Mouse (Mus musculus) forebrain, embryonic 16.5 days (tissue): ENCODE results near the gene Fmod. TPM values are rescaled to one million over a fixed set of nuclear protein-coding genes. Genes with fewer than 3 reads are reported as not detected.
A peak's percentile ranks its signal among the peaks of the same experiment; 100 is the strongest.

Experiments used
- ATAC-seq: fragments of 200-750 bp; cut with Nextera tagmentation; 2 replicates; pipeline ENCODE4 v1.8.0; 2017; ENCODE audit warnings: mild to moderate bottlenecking, moderate library complexity
- H3K27ac ChIP-seq: fragments of 300-500 bp; sonication (generic); 2 replicates; pipeline ENCODE4 v1.5.1; 2014; ENCODE audit warnings: low read length, control low read depth
- H3K27me3 ChIP-seq: fragments of 300-500 bp; sonication (generic); replicated peaks from 2 replicates; pipeline ENCODE4 v1.6.1; 2014; ENCODE audit warnings: low read length; ENCODE audit not compliant: control insufficient read depth, insufficient read depth
- H3K36me3 ChIP-seq: fragments of 300-500 bp; sonication (generic); 2 replicates; pipeline ENCODE4 v1.6.1; 2014; ENCODE audit not compliant: control insufficient read depth, insufficient read depth
- H3K4me1 ChIP-seq: fragments of 300-500 bp; sonication (generic); replicated peaks from 2 replicates; pipeline ENCODE4 v1.6.1; 2014; ENCODE audit warnings: low read length; ENCODE audit not compliant: control insufficient read depth, insufficient read depth
- H3K4me2 ChIP-seq: fragments of 300-500 bp; sonication (generic); 2 replicates; pipeline ENCODE4 v1.6.1; 2014; ENCODE audit warnings: mild to moderate bottlenecking, low read length, control low read depth
- H3K4me3 ChIP-seq: fragments of 300-500 bp; sonication (generic); replicated peaks from 2 replicates; pipeline ENCODE4 v1.5.1; 2014; ENCODE audit warnings: mild to moderate bottlenecking, low read length, control low read depth
- H3K9ac ChIP-seq: fragments of 300-500 bp; sonication (generic); replicated peaks from 2 replicates; pipeline ENCODE4 v1.6.1; 2014; ENCODE audit warnings: low read depth, low read length, control low read depth
- H3K9me3 ChIP-seq: fragments of 300-500 bp; sonication (generic); 2 replicates; pipeline ENCODE4 v1.6.1; 2016; ENCODE audit warnings: low read length; ENCODE audit not compliant: control insufficient read depth
- WGBS: fragments of 180-500 bp; shearing (Covaris S2); extraction: QIAGEN DNeasy Blood & Tissue Kit; methylation state at CpG from one replicate; pipeline ENCODE4 v1.1.7; 2014; 5-methylcytosine and 5-hydroxymethylcytosine counted together
- polyA plus RNA-seq: library from polyadenylated mRNA; unstranded; fragments of >200 nt; fragmentation: Nextera tagmentation; extraction: Ambion mirVana; gene quantifications from 2 replicates; pipeline ENCODE4 v1.2.1, GENCODE M21; 2015

Fmod gene
- polyA plus RNA-seq, 1 experiment from 2014 or later: 7.8 TPM

GRCm38 (mm10) chr1:134036492-134036891 lies 562 bp upstream of the Fmod start:
- Histone ChIP-seq H3K9me3 (no peaks in the 10 kb centered on the region), H3K4me3 (no peak overlapping the region), H3K9ac (no peak overlapping the region), H3K4me2 (no peak overlapping the region), H3K36me3 (no peaks in the 10 kb centered on the region), H3K27me3 (no peaks in the 10 kb centered on the region), H3K4me1 (no peaks in the 10 kb centered on the region), H3K27ac (no peak overlapping the region)
- WGBS: 61% methylated on average over 2 of the region's 2 CpGs
- ATAC-seq: no peak

GRCm38 (mm10) chr1:134038336-134038735 lies 1.3 kb downstream of the Fmod start:
- Histone ChIP-seq H3K9ac (no peak overlapping the region), H3K36me3 (no peaks in the 10 kb centered on the region), H3K27ac (no peak overlapping the region), H3K4me2 (no peak overlapping the region), H3K4me1 (peaks cover 7% of the 10 kb centered on the region; the same call in 1 of the 2 replicates), H3K9me3 (no peaks in the 10 kb centered on the region), H3K4me3 (no peak overlapping the region), H3K27me3 (no peaks in the 10 kb centered on the region)
- ATAC-seq: no peak
- 87% methylated on average over 4 of the region's 4 CpGs for WGBS

GRCm38 (mm10) chr1:134039361-134039760 lies 2.3 kb downstream of the Fmod start:
- Histone ChIP-seq H3K4me1 (peaks cover 7% of the 10 kb centered on the region; the same call in 1 of the 2 replicates), H3K9me3 (no peaks in the 10 kb centered on the region), H3K27ac (no peak overlapping the region), H3K4me2 (no peak overlapping the region), H3K36me3 (no peaks in the 10 kb centered on the region), H3K9ac (no peak overlapping the region), H3K27me3 (no peaks in the 10 kb centered on the region), H3K4me3 (no peak overlapping the region)
- no peak for ATAC-seq
- WGBS: 77% methylated on average over 2 of the region's 2 CpGs

- Histone ChIP-seq H3K27ac (no peak overlapping the region), H3K27me3 (no peaks in the 10 kb centered on the region), H3K9me3 (no peaks in the 10 kb centered on the region), H3K9ac (no peak overlapping the region), H3K4me1 (peaks cover 12% of the 10 kb centered on the region; the same call in 1 of the 2 replicates), H3K4me2 (no peak overlapping the region), H3K4me3 (no peak overlapping the region), H3K36me3 (no peaks in the 10 kb centered on the region)
- 45% methylated on average over 2 of the region's 2 CpGs for WGBS
- ATAC-seq: no peak
Observed at GRCm38 (mm10) chr1:134041900-134042299, 4.8 kb downstream of the Fmod start.

GRCm38 (mm10) chr1:134042341-134042740 lies 5.3 kb downstream of the Fmod start:
- 21% methylated on average over 1 of the region's 1 CpGs for WGBS
- Histone ChIP-seq H3K9me3 (no peaks in the 10 kb centered on the region), H3K4me2 (no peak overlapping the region), H3K9ac (no peak overlapping the region), H3K4me3 (no peak overlapping the region), H3K27me3 (no peaks in the 10 kb centered on the region), H3K36me3 (no peaks in the 10 kb centered on the region), H3K4me1 (peaks cover 12% of the 10 kb centered on the region; the same call in 1 of the 2 replicates), H3K27ac (no peak overlapping the region)
- ATAC-seq: no peak

- Histone ChIP-seq H3K27me3 (no peaks in the 10 kb centered on the region), H3K4me1 (peaks cover 12% of the 10 kb centered on the region; the same call in 1 of the 2 replicates), H3K9ac (no peak overlapping the region), H3K4me2 (no peak overlapping the region), H3K27ac (no peak overlapping the region), H3K9me3 (no peaks in the 10 kb centered on the region), H3K4me3 (no peak overlapping the region), H3K36me3 (no peaks in the 10 kb centered on the region)
- WGBS: 95% methylated on average over 6 of the region's 6 CpGs
- no peak for ATAC-seq
Observed at GRCm38 (mm10) chr1:134044805-134045204, 7.8 kb downstream of the Fmod start.

GRCm38 (mm10) chr1:134045971-134046370 lies 8.9 kb downstream of the Fmod start:
- ATAC-seq: peak; percentile 81
- WGBS: 4% methylated on average over 8 of the region's 9 CpGs
- Histone ChIP-seq H3K27ac (no peak overlapping the region), H3K9ac (peak overlapping the region; percentile 47), H3K4me1 (peaks cover 12% of the 10 kb centered on the region; the same call in 1 of the 2 replicates), H3K36me3 (no peaks in the 10 kb centered on the region), H3K27me3 (no peaks in the 10 kb centered on the region), H3K4me2 (peak overlapping the region; percentile 54), H3K9me3 (no peaks in the 10 kb centered on the region), H3K4me3 (peak overlapping the region; percentile 27)

GRCm38 (mm10) chr1:134046387-134046786 lies 9.3 kb downstream of the Fmod start:
- H3K27ac ChIP-seq: no peak overlapping the region
- H3K36me3 ChIP-seq: no peaks in the 10 kb centered on the region
- no peaks in the 10 kb centered on the region for H3K9me3 ChIP-seq
- WGBS: 23% methylated on average over 23 of the region's 23 CpGs
- H3K27me3 ChIP-seq: no peaks in the 10 kb centered on the region
- H3K9ac ChIP-seq: peak overlapping the region; percentile 51
- ATAC-seq: peak; percentile 36
- H3K4me2 ChIP-seq: peak overlapping the region; percentile 54
- H3K4me1 ChIP-seq: peaks cover 12% of the 10 kb centered on the region; the same call in 1 of the 2 replicates
- H3K4me3 ChIP-seq: peak overlapping the region; percentile 27

GRCm38 (mm10) chr1:134047431-134047830 lies 10.4 kb downstream of the Fmod start:
- H3K4me1 ChIP-seq: peaks cover 9% of the 10 kb centered on the region; the same call in 1 of the 2 replicates
- 79% methylated on average over 6 of the region's 6 CpGs for WGBS
- no peak overlapping the region for H3K9ac ChIP-seq
- H3K9me3 ChIP-seq: no peaks in the 10 kb centered on the region
- no peak overlapping the region for H3K4me2 ChIP-seq
- no peak overlapping the region for H3K4me3 ChIP-seq
- ATAC-seq: no peak
- no peaks in the 10 kb centered on the region for H3K36me3 ChIP-seq
- no peak overlapping the region for H3K27ac ChIP-seq
- no peaks in the 10 kb centered on the region for H3K27me3 ChIP-seq

GRCm38 (mm10) chr1:134048759-134049158 lies 11.7 kb downstream of the Fmod start:
- H3K4me1 ChIP-seq: peaks cover 5% of the 10 kb centered on the region; the same call in 1 of the 2 replicates
- ATAC-seq: peak; percentile 75
- no peak overlapping the region for H3K27ac ChIP-seq
- H3K36me3 ChIP-seq: no peaks in the 10 kb centered on the region
- H3K27me3 ChIP-seq: no peaks in the 10 kb centered on the region
- WGBS: 3% methylated on average over 5 of the region's 5 CpGs
- H3K9me3 ChIP-seq: no peaks in the 10 kb centered on the region
- no peak overlapping the region for H3K9ac ChIP-seq
- H3K4me3 ChIP-seq: no peak overlapping the region
- no peak overlapping the region for H3K4me2 ChIP-seq
